Mouse (Mus musculus) myocyte (in vitro differentiated cells): ENCODE measurements around the gene Fev.

Source experiments
- CEBPB ChIP-seq: IDR thresholded peaks from 2 replicates; pipeline ENCODE4 v1.6.1; 2011; ENCODE audit warnings: mild to moderate bottlenecking, moderate library complexity; ENCODE audit not compliant: poor library complexity, insufficient read depth, severe bottlenecking
- E2F4 ChIP-seq: IDR thresholded peaks from one replicate; pipeline ENCODE4 v1.6.1; 2011; ENCODE audit warnings: mild to moderate bottlenecking, control low read depth, moderate library complexity; ENCODE audit not compliant: insufficient read depth
- MAX ChIP-seq: IDR thresholded peaks from one replicate; pipeline ENCODE4 v1.6.1; 2011; ENCODE audit warnings: low read depth, mild to moderate bottlenecking, control low read depth
- MYOD1 ChIP-seq, 3 experiments: IDR thresholded peaks; one replicate each; pipeline ENCODE4 v1.6.1; 2011; ENCODE audit warnings: control low read depth in 2 of 3, low read depth in 2 of 3, mild to moderate bottlenecking in 2 of 3, moderate library complexity in 1 of 3; ENCODE audit not compliant: insufficient read length in 2 of 3, control insufficient read depth in 1 of 3
- MYOG ChIP-seq, 3 experiments: IDR thresholded peaks; one replicate each; pipeline ENCODE4 v1.6.1; 2011; ENCODE audit warnings: control low read depth in 2 of 3, low read depth in 2 of 3, mild to moderate bottlenecking in 2 of 3; ENCODE audit not compliant: insufficient read length in 2 of 3, control insufficient read depth in 1 of 3, insufficient read depth in 1 of 3
- POLR2A ChIP-seq: IDR thresholded peaks from one replicate; pipeline ENCODE4 v1.6.1; 2011; ENCODE audit warnings: low read depth, mild to moderate bottlenecking, control low read depth, moderate library complexity; ENCODE audit not compliant: insufficient read length
- POLR2AphosphoS2 ChIP-seq: IDR thresholded peaks from one replicate; pipeline ENCODE4 v1.6.1; 2011; ENCODE audit warnings: low read depth, control low read depth; ENCODE audit not compliant: insufficient read length
- REST ChIP-seq: IDR thresholded peaks from one replicate; pipeline ENCODE4 v1.6.1; 2011; ENCODE audit warnings: mild to moderate bottlenecking, control low read depth, moderate library complexity; ENCODE audit not compliant: insufficient read depth, insufficient read length
- TCF12 ChIP-seq: IDR thresholded peaks from one replicate; pipeline ENCODE4 v1.6.1; 2011; ENCODE audit warnings: mild to moderate bottlenecking, control low read depth; ENCODE audit not compliant: poor library complexity, insufficient read depth, severe bottlenecking
- TCF3 ChIP-seq: IDR thresholded peaks from one replicate; pipeline ENCODE4 v1.6.1; 2011; ENCODE audit warnings: low read depth, control low read depth; ENCODE audit not compliant: insufficient read length
- USF1 ChIP-seq: IDR thresholded peaks from one replicate; pipeline ENCODE4 v1.6.1; 2011; ENCODE audit warnings: low read depth, mild to moderate bottlenecking, control low read depth, moderate library complexity

DNA sequence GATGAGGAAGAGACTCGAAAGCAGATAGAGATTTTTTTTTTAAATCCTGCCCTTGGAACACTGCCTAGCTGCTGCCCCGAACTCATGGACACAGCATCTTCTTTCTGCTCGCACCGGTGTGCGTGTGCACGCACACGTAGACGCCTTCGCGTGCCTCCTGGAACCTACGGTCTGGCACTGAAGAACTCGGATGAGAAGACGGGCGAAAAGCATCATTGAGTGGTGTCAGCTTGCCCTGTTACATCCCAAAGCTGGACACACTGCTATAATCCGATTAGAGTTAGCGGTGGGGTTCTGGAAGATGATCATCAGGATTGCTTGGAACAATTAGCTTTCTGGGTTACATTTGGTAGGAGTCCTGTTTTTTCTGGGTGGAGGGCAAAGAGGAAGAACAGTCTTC, 26.4 kb downstream of the Fev start:
- no peak for TF ChIP-seq TCF3
- TF ChIP-seq POLR2A = no peak
- TF ChIP-seq MYOD1 (IDR thresholded peaks at IDR 0.05; ENCODE audit: control insufficient read depth in 1 of 3, insufficient read length in 2 of 3, low read depth in 2 of 3) = no peak
- no peak for TF ChIP-seq TCF12
- no peak for TF ChIP-seq MAX
- TF ChIP-seq USF1 = no peak
- TF ChIP-seq REST = no peak
- no peak for TF ChIP-seq MYOG (IDR thresholded peaks at IDR 0.05; ENCODE audit: control insufficient read depth in 1 of 3, insufficient read depth in 1 of 3, insufficient read length in 2 of 3, low read depth in 2 of 3)
- no peak for TF ChIP-seq E2F4
- no peak for TF ChIP-seq POLR2AphosphoS2
- no peak for TF ChIP-seq CEBPB
